ENCODE assay signal across 1 mouse cellular context in the genomic region with DNA sequence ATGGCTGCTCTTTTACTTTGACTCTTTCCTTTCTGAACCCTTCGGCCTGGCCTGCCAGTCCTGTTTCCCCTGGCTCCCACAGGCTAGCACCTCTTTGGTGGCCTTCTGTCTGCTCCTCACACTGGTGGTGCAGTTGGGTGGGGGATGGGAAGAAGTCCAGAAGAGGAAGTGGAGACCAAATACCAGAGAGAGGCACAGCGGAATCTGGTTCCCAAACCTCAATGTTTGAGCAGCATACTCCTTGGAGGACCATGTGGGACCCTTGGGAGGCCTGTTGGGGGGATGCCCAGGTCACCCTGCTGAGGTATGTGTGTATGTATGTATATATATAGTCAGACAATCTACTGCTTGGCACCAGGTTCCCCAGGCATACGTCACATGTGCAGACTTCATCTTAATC.
A peak's percentile ranks its signal among the peaks of the same experiment; 100 is the strongest.
TF ChIP-seq lines count a peak whose summit lies in the region.

No protein-coding gene starts in this region.

TF ChIP-seq in CH12.LX, 34 proteins besides CTCF, POLR2A, EP300 and RAD21 (continued from another document):
- TF ChIP-seq PAX5 (IDR thresholded peaks at IDR 0.05; ENCODE audit: low read length) (no peak), CHD1 (IDR thresholded peaks at IDR 0.05; ENCODE audit: low read depth, low read length) (no peak), GABPA (IDR thresholded peaks at IDR 0.05; ENCODE audit: insufficient replicate concordance, low read depth, low read length) (no peak), RCOR1 (conservative IDR thresholded peaks at IDR 0.05; ENCODE audit: low read depth, low read length) (0 out of 2 replicates have a peak, but pooled peaks have one; percentile 46), TCF12 (IDR thresholded peaks at IDR 0.05; ENCODE audit: low read depth, low read length) (peak; percentile 54; the same call in 1 of the 2 replicates), ETS1 (conservative IDR thresholded peaks at IDR 0.05; ENCODE audit: low read depth, low read length) (peak; percentile 55), UBTF (IDR thresholded peaks at IDR 0.05; ENCODE audit: low read depth, low read length) (no peak), MAFK (IDR thresholded peaks at IDR 0.05; ENCODE audit: insufficient replicate concordance, low read length) (no peak), ELF1 (IDR thresholded peaks at IDR 0.05; ENCODE audit: low read depth, low read length) (peak; percentile 75), ZMIZ1 (IDR thresholded peaks at IDR 0.05; ENCODE audit: low read depth, low read length) (no peak), ZNF384 (IDR thresholded peaks at IDR 0.05; ENCODE audit: low read depth, low read length) (peak; percentile 15; the same call in 1 of the 2 replicates), MEF2A (IDR thresholded peaks at IDR 0.05; ENCODE audit: borderline replicate concordance, low read depth, low read length) (peak; percentile 67; the same call in 1 of the 2 replicates), HCFC1 (IDR thresholded peaks at IDR 0.05; ENCODE audit: low read depth, low read length) (peak; percentile 35; the same call in 1 of the 2 replicates), CHD2 (IDR thresholded peaks at IDR 0.05; ENCODE audit: low read length) (peak; percentile 94), BHLHE40 (IDR thresholded peaks at IDR 0.05; ENCODE audit: low read depth, low read length) (peak; percentile 55), ZKSCAN1 (IDR thresholded peaks at IDR 0.05; ENCODE audit: borderline replicate concordance, low read depth, low read length) (no peak), POLR2AphosphoS2 (IDR thresholded peaks at IDR 0.05; ENCODE audit: low read depth, low read length) (no peak), USF1 (IDR thresholded peaks at IDR 0.05; ENCODE audit: low read depth, low read length) (no peak), MAZ (IDR thresholded peaks at IDR 0.05; ENCODE audit: low read depth, low read length) (no peak), KAT2A (IDR thresholded peaks at IDR 0.05; ENCODE audit: insufficient replicate concordance, low read length) (0 out of 2 replicates have a peak, but pooled peaks have one; percentile 49), JUND (conservative IDR thresholded peaks at IDR 0.05; ENCODE audit: low read depth, low read length) (no peak)
TF ChIP-seq in CH12.LX: peak in this region for 15.
